Mouse (Mus musculus): Measurements from ENCODE around the gene Nova2.

Gene Nova2

GRCm38 (mm10) chr7:18923711-18924191 is 1.9 kb upstream of the Nova2 start:
- peak; percentile 84 for DNase-seq (ENCODE audit: low read depth, low spot score)

DNA sequence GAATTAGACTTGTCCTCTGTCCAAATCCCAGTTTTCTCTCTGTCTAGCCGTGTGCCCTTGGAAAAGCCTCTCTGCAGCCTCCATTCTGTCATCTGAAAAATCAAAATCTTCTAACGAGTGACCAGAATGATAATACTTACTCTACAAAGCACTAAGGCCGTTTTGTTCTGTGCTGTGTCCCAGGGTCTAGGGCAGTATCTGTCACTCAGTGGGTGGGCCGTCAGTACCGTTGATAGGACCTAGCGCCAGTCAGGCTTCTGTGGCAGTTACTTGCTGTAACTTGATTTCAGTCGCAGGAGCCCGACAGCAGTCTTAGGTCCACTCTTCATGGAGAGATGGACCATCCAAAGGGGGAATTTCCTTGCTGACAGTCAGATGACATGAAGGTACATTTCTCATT is 1.4 kb upstream of the Nova2 start:
- DNase-seq (ENCODE audit: low read depth, low spot score), result peak; percentile 49

DNA sequence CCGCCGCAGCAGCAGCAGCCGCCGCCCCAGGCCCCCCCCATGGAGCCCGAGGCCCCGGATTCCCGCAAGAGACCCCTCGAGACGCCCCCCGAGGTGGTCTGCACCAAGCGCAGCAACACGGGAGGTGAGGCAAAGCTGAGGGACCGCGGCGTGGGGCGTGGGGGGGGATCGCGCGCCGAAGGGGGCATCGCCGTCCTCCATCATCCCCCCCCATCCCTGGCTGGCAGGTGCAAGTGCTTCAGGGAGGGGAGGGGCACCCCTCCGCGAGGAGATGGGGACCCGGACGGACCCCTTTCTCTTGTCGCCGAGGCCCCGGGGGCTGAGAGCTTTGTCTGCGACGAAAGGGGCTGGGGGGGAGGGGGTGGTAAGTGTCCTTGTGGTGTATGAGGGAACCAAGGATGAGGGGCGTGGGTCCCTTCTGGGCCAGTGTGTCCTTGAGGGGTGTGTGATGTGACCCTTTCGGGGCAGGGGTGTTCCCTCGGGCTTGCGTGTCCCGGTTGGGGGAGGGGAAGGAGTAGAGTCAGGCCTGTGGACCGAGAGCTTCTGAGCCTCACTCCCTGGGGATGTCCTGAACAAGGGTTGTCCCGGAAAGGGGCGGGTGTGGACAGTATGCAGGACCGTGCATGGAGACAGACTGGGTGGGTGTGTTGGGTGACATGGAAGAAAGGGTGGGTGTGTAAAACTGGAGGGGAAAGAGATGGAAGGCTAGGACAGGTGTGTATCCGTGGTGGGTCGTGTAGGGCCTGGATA is 528 bp downstream of the Nova2 start:
- peak; percentile 55 for DNase-seq (ENCODE audit: low read depth, low spot score)

DNA sequence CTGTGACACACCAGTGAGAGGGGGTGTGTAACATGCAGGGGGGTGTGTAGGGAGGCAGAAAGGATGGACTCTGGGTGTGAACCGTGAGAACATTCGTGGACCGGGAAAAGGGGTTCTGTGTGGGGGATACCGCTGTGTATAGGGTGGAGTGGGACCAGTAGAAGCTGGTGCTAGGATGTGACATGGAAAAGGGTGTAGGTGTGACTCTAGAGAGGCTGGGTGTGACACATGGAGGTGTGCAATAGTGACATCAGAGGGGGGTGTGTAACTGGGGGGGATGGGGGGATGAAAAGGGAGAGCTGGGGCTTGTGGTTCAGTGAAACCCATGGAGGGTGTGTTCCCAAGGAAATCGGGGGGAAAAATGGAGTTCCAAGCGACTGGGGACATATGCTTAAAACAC is 1.2 kb downstream of the Nova2 start:
- DNase-seq (ENCODE audit: low read depth, low spot score), result peak; percentile 54

DNA sequence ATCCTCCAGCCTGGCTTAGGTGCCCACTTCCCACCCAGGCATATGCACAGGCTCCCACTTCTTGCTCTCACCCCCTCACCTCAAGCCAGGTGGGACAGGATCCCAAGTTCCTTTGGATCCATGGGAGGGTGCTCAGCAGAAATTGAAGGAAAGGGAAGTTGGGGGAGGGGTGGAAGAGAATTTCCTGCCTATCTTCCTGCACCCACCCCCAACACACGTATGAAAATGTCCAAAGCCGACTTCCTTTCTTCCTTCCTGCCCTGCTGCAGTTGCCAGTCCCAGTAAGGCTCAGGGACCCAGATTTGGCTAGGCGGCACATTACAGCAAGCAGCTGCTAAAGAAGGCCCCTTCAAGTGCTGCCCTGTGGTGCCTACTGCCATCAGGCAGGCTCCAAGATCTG is 2.1 kb downstream of the Nova2 start:
- no peak for DNase-seq (ENCODE audit: low read depth, low spot score)

DNA sequence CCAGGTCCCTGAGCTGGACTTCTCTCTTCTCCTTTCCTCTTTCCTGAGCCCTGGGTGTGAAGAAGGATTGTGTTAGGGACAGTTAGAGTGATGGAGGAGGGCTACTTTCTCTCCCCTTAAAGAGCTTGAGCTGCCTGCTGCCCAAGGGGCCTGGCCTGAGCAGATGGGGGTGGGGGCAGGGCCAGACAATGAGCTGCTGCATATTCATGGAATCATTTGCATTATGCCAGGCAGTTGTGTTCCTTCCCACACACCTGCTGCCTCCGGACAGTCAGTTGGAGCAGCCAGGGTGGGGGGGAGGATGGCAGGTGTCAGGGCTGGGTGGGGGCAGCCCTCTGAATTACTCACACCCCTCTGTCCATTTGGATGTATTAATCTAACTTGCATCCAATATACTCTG is 16.7 kb downstream of the Nova2 start:
- DNase-seq (ENCODE audit: low read depth, low spot score), result peak; percentile 78

GRCm38 (mm10) chr7:18942815-18943214 is 17.1 kb downstream of the Nova2 start:
- DNase-seq (ENCODE audit: low read depth, low spot score), result no peak

DNA sequence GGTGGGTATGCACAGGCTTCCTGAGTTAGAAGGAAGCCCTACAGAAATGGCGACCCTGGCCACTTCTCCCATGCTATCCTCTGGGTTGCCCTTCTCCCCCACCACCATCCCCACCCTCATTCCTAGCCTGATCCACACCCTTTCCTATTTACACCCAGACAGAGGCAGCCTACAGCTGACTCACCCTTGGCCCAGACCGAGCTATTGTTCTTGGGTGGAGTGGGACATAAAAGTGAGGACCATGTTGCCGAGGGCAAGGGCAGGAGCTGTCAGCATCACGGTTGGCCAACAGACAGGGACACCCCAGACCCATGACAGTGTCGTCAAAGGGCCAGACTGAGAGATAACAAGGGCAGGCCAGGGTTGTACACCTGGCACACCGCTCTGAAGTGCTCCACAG is 22.5 kb downstream of the Nova2 start:
- no peak for DNase-seq (ENCODE audit: low read depth, low spot score)

- DNase-seq (ENCODE audit: low read depth, low spot score), result peak; percentile 86
These were observed 24.3 kb downstream of the Nova2 start for GRCm38 (mm10) chr7:18949781-18950522.

- DNase-seq (ENCODE audit: low read depth, low spot score), result peak; percentile 69
These were observed 25.0 kb downstream of the Nova2 start for GRCm38 (mm10) chr7:18950523-18951315.

DNA sequence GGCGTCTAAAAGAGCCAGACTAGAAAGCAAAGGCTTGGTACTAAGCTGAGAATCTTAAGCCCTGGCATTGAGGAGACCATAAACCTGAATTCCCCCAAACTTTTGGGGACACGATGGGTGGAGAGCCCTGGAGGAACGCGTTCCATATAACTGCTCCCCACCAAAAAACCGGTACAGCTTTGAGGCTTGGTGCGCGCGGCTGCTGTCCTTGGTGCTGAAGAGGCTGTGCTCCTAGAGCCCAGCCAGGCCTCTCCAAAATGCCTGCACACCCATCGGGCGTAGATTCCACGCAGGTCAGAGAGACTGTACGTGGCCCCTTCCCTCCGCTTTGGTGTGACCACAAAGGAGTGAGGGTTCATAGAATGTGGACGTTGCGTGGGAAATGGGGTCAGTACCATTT is 25.7 kb downstream of the Nova2 start:
- no peak for DNase-seq (ENCODE audit: low read depth, low spot score)

- DNase-seq (ENCODE audit: low read depth, low spot score), result peak; percentile 87
These were observed 32.1 kb downstream of the Nova2 start for GRCm38 (mm10) chr7:18957569-18958383.

GRCm38 (mm10) chr7:18958384-18958766 is 32.7 kb downstream of the Nova2 start:
- no peak for DNase-seq (ENCODE audit: low read depth, low spot score)

DNA sequence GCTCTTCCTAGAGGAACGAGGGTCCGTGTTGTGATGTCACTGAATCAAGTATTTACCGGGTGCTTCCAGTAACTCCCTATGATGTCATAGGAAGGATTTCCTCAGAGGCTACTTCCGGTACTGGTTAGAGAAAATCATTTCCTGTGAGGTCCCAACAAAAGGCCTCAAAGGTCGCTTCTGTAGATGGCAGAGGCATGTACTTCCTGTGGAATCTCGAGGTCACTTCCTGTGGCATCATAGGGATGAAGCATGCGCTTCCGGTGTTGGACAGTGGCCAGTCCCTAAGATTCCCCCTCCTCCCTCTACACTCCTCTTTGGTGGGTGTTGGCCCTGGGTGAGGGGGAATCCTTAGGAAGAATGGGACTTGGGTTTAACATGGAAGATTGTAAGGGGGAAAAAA is 33.8 kb downstream of the Nova2 start:
- no peak for DNase-seq (ENCODE audit: low read depth, low spot score)

DNA sequence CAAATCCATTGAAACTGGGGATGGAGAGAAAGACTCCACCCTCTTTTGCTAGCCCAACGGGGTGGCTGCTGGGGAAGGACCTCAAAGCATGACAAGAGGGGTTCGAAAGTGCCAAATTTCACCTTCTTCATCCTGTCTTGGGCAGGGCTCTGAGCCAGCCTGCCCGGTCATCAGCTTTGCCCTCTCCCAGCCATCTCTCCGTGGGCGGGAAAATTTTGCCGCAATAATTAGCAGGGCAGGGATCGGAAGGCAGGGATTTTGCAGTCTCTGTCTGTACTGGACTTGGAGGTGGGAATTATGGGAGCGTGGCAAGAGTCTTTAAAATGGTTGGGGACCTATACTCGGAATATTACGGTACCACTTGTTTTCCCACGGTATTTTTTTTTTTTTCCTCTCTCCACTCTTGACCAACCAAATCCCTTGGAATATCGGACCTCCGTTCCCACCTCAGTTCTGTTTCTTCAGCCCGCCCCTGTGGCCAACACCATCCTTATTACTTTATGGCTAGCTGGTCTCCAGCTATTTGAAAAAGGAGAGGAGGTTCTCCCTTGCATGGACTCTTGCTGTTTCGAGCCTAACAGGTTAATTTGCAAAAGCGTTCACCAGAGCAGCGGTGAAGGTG is 36.6 kb downstream of the Nova2 start:
- no peak for DNase-seq (ENCODE audit: low read depth, low spot score)

- no peak for DNase-seq (ENCODE audit: low read depth, low spot score)
These were observed 37.1 kb downstream of the Nova2 start for GRCm38 (mm10) chr7:18962795-18963194.

DNA sequence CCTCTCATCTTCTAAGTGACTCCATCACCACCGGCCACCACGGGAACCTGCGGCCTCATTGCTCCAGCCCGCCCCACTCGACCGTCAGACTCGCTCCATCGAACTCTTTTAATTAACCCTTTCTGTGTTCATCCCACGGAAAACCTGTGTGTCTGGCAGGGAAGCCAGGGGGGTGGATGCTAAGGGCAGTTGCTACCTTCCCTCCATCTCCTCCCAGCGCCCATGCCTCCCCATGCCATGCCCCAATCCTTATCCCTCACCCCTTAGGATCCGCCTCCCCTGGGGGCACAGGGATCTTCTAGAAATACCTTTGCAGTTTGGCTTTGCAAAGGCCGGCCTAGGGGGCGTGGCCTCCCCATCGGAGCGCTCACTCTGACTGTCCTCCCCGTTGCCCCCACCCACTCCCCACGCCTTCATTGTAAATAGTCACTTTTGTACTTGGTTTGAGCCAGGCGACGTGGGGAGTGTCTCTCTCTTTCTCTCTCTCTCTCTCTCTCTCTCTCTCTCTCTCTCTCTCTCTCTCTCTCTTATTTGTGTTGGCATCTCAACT is 37.7 kb downstream of the Nova2 start:
- no peak for DNase-seq (ENCODE audit: low read depth, low spot score)

GRCm38 (mm10) chr7:18965312-18965711 is 39.6 kb downstream of the Nova2 start:
- DNase-seq (ENCODE audit: low read depth, low spot score), result no peak

DNA sequence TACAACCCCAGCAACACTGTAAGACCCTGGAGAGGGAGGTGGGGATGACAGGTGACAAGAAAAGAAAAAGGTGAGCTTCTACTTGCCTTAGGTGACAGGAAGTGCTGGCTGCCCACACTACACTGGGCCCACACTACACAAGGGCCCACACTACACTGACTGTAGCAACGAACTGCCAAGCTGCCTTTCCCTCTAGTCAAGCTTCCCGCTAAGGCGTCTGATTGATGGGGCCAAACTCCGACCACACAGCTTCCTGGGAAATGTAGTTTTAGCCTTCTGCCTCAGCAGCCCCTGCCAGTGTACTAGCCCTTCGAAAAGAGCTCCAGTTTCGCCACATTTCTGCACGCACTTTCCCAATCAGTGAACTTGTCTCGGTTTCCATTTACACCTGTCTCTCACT is 41.9 kb downstream of the Nova2 start:
- DNase-seq (ENCODE audit: low read depth, low spot score), result no peak

DNA sequence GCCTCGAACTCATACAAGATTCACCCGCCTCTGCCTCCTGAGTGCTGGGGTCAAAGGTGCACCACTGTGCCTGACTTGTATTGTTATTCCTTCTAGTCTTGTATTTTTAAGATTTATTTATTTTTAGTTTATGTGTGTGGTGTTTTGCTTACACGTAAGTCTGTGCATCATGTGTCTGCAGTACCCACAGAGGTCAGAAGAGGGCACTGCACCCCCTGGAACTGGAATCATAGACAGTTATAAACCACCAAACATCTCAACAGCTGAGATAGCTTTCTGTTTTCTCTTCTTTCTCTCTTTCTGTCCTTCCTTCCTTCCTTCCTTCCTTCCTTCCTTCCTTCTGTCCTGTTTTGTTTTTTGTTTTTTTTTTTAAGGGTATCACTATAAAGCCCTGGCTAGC is 45.3 kb downstream of the Nova2 start:
- DNase-seq (ENCODE audit: low read depth, low spot score), result no peak

DNA sequence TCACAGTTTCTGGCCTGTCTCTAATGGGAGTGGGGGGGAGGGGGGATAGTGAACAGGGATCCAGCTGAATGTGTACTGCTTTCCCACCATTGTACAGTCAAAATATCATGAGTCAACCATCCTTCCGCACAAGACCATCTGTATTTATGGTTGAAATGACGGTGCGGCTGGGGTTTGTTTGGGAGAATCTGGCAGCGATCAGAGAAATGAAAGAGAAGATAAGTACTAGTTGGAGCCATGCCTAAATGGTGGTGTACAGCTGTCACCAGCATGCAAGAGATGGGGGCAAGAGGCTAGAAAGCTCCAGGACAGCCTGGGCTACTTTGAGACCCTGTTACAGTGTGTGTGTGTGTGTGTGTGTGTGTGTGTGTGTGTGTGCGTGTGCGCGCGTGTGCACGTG is 52.7 kb downstream of the Nova2 start:
- DNase-seq (ENCODE audit: low read depth, low spot score), result peak; percentile 75
